Mouse (Mus musculus) CH12F3 (cell line): ENCODE measurements around the gene Rara.

Experiments
- in situ Hi-C: fragments of 300-500 bp; cut with MboI; formaldehyde crosslinking; loops from 2 replicates; pipeline ENCODE4 v1.14.3; 2020; ENCODE audit warnings: low sequenced_read_pairs

Rara gene

DNA sequence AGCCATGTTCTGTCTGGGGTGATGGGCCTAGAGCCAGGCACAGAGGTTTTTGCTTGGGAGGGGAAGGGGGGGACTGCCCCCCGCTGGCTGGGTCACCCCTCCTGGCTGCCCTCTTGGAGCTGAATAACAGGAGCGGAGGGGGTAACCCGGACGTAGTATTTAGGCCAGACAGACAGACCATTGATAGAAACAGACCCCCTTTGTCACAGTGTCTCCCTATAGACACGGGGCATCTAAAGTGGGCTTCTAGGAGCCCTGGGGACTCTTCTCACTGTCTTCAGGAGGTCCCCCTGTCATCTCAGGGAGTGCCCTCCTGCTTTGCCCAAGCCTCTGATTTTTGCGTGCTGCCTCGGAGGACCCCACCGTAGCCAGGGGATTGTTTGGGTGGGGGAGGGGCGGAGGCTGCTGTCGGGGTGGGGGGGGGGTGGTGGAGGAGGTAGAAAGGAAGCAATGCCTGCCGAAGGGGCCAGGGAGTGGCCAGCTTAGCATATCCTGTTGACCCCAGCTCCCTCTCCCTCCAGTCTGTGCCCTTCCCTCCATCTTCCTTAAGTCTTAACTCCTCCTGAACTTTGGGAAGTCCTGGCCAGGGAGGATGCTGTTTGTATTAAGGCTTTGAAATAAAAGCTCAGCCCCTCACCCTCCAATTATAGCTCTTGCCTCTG lies 37.9 kb downstream of the Rara start:
- in situ Hi-C loops: no loop called here

- in situ Hi-C loops: no loop called here
These were observed 39.0 kb downstream of the Rara start for GRCm38 (mm10) chr11:98966499-98967141.

DNA sequence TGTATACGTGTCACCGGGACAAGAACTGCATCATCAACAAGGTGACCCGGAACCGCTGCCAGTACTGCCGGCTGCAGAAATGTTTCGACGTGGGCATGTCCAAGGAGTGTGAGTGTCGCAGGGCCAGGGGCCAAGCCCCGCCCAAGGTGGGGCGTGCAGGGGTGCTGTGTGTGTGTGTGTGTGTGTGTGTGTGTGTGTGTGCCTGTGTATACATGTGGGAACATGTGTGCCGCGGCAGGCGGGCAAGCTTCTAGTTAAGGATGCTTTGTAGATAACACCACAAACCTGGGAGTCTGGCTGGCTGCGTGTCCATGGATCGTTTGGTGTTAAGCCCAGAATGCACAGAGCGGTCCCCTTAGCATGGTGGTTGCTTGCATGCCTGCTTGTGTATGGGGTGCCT lies 40.5 kb downstream of the Rara start:
- in situ Hi-C loops: no loop called here

- in situ Hi-C loops: no loop called here
These were observed 41.3 kb downstream of the Rara start for GRCm38 (mm10) chr11:98968716-98969495.

GRCm38 (mm10) chr11:98969496-98969927 lies 41.9 kb downstream of the Rara start:
- in situ Hi-C loops: no loop called here

DNA sequence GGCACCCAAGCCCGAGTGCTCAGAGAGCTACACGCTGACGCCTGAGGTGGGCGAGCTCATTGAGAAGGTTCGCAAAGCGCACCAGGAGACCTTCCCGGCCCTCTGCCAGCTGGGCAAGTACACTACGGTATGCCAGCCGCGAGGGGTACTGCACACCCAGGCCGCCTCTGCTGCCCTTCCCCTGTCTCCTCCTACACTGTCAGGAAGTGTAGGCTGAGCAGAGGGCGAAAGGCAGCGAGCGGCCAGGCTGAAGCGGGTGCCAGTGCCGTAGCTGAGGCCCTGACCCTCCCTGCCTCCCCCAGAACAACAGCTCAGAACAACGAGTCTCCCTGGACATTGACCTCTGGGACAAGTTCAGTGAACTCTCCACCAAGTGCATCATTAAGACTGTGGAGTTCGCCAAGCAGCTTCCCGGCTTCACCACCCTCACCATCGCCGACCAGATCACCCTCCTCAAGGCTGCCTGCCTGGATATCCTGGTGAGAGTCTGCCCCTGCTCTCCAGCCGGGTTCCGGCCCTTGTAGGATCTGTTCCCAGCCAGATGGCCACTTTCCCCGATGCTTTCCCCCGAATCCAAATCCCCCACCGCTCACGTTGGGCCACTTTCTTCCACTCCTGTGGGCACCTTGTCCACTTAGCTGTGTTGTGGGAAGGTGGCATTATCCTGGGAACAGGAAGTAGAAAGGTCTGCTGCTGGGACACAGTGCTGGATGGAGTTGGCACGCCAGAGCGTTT lies 42.7 kb downstream of the Rara start:
- in situ Hi-C loops: loop anchor here (5.0 to 10.0 kb wide), 2 partner anchors 33 to 56 kb away; no protein-coding TSS in a partner anchor

GRCm38 (mm10) chr11:98971316-98972031 lies 43.9 kb downstream of the Rara start:
- in situ Hi-C loops: loop anchor here (5.0 to 10.0 kb wide), 2 partner anchors 34 to 57 kb away; no protein-coding TSS in a partner anchor

GRCm38 (mm10) chr11:98972215-98972614 lies 44.6 kb downstream of the Rara start:
- in situ Hi-C loops: loop anchor here (5.0 to 10.0 kb wide), 2 partner anchors 35 to 57 kb away; no protein-coding TSS in a partner anchor

- in situ Hi-C loops: loop anchor here (5.0 to 10.0 kb wide), 2 partner anchors 36 to 58 kb away; no protein-coding TSS in a partner anchor
These were observed 45.3 kb downstream of the Rara start for GRCm38 (mm10) chr11:98972801-98973360.

GRCm38 (mm10) chr11:98973584-98973983 lies 46.0 kb downstream of the Rara start:
- in situ Hi-C loops: loop anchor here (5.0 to 10.0 kb wide), 2 partner anchors 36 to 59 kb away; no protein-coding TSS in a partner anchor

DNA sequence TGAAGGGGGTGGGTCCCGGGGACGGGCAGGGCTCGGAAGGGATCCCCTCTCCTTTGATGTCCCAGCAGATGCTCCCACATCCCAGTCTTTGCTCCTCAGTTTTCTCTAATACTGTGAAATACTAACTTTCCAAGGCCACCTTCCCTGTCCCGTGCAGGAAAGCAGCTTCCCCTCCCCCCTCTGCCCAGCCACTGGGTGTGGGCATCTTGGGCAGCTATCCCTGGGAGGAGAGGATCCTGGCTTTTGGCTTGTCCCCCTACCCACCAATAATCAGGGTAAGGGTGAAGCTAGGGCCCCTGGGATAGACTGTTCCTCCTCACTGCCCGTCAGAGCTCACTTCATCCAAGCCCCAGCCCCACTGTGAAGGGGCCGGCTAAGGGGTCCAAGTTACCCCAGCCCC lies 46.6 kb downstream of the Rara start:
- in situ Hi-C loops: loop anchor here (5.0 to 10.0 kb wide), 2 partner anchors 37 to 59 kb away; no protein-coding TSS in a partner anchor

- in situ Hi-C loops: loop anchor here (5.0 to 10.0 kb wide), 2 partner anchors 38 to 60 kb away; no protein-coding TSS in a partner anchor
These were observed 47.5 kb downstream of the Rara start for GRCm38 (mm10) chr11:98974871-98975719.

- in situ Hi-C loops: loop anchor here (10.0 kb wide), 1 partner anchor 64 kb away; no protein-coding TSS in a partner anchor
These were observed 51.0 kb downstream of the Rara start for GRCm38 (mm10) chr11:98978526-98979148.

GRCm38 (mm10) chr11:98979356-98979755 lies 51.7 kb downstream of the Rara start:
- in situ Hi-C loops: loop anchor here (10.0 kb wide), 1 partner anchor 65 kb away; no protein-coding TSS in a partner anchor

DNA sequence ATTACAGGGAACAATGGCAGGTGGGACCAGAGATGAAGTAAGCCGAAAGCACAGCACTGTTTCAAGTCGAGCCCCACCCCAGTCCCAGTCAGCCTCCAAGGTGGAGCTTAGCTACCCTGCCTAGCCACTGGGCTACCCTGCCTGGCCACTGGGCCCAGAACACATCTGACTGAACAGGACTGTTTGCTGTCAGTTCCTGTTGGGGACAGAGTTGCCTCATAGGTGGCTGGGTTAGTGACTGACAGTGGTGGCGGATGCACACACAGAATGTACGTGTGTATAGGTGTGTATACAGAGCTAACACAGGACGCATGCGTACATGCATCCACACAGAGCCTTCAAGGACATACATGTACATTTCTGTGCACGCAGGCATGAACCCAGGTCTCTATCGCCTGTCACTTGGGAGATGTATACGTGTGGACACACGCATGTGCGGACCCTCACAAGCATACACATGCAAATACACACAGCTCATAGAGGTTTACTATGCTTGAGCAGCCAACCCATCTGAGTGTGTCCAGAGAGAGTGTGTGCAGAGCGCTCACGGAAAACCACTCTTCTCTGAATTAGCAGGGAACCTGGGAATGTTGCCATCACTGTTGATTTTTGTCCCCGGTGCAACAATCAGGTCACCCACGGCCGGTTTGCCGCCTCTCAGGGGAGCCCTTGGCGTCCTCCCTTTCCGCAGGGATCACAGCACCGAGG lies 53.8 kb downstream of the Rara start:
- in situ Hi-C loops: no loop called here

DNA sequence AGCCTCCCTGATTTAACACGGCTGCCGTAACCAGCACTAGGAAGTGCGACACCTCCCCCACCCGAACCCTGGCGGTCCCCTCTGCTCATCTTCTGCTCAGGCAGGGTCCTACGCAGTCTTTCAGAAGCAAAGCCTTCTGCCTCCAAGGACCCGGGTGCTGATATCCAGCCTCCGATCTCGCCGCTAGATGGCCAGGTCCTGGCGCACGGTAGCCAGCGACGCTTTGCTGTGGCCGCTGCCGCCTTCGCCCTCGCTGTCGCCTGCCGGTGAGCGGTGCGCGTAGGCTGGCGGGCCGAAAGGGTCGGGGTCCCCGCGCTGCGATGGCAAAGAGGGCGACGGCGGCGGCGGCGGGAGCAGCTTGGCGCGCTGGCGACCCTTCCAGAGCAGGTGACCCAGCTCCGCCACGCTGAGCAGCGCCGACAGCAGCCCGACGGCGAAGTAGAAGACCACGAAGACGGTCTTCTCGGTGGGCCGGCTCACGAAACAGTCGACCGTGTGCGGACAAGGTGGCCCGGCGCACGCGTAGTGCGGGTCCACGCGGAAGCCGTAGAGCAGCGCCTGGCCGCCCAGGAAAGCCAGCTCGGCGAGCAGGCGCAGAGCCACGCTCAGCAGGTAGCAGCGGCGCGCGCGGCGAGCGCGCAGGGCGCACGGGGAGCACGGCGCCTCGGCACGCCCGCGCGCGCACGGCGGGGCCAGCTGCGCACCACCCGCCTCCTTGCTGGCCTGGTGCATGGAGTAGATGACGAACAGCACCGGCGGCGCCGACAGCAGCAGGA lies 54.6 kb downstream of the Rara start:
- in situ Hi-C loops: no loop called here

- in situ Hi-C loops: no loop called here
These were observed 55.1 kb downstream of the Rara start, which contains the start of gene Gjd3 for GRCm38 (mm10) chr11:98982773-98983133. TSS of gene Gjd3 (minus strand) at chr11:98983016.
